Mouse (Mus musculus): ENCODE results near the gene Olfr628.
"Not testable (repeated sequence)": the region's sequence is repeated elsewhere in the genome, so short reads cannot be mapped to it uniquely, and the experiment has no call there.

Gene Olfr628

DNA sequence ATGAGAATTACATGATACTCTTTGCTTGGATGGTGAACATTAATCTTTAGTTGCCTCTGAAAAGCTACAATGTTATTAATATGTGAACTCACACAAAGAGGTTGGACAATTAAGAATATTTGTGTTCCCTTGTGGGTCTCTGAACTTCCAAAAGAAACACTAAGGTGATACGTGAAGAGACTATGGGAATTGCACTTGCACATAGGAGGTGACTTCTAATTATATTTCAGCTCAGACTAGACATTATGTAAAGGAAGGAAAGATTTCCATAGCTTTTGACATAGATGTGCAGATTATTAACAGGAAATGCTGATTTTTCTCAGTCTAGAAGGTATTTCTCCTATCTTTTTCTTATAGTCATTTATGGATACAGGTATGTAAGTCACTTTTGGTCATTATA lies at the start of gene Olfr628:
Gene Olfr628, plus strand, starts transcription at position 301 of the 400 bp plus-strand sequence.
- no peak for DNase-seq (ENCODE audit: low spot score in 2 of 2)

DNA sequence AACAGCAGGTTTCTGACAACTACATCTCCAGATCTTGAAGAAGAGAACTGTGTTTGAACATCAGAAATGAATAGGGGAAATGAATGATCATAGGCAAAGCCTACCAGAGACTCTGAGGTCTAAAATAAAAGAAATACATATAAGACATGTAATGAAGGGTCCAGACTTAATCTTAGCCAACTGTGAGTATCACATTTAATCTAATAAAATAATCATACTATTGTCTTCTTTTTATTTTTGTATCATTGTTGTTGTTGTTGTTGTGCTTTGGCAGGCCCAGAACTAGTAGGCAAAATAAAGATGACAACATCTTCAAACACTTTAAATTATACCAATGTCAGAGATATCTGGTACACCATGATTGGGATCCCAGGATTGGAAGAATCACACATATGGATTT lies 47.8 kb upstream of the Olfr628 start, which contains the start of gene Olfr625-ps1:
Gene Olfr625-ps1, plus strand, starts transcription at position 301 of the 400 bp plus-strand sequence.
- no peak for DNase-seq (ENCODE audit: low spot score in 2 of 2)

DNA sequence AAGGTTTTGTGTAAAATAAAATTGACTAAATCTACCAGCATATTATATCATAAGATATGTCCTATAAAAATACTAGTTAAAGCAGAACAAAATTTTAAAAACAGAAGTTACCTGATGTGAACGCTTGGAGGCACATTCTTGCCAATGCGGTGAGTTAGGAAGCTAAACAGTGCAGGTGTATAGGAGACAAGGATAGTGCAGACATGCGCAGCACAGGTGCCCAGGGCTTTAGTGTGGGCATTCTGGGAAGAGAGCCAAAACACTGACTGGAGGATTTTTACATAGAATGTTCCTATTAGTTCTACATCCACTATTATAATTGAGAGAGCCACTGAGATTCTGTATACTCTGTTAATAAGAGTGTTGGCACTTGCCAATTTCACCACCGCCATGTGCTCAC lies 30.7 kb upstream of the Olfr628 start:
- no peak for DNase-seq (ENCODE audit: low spot score in 2 of 2)

DNA sequence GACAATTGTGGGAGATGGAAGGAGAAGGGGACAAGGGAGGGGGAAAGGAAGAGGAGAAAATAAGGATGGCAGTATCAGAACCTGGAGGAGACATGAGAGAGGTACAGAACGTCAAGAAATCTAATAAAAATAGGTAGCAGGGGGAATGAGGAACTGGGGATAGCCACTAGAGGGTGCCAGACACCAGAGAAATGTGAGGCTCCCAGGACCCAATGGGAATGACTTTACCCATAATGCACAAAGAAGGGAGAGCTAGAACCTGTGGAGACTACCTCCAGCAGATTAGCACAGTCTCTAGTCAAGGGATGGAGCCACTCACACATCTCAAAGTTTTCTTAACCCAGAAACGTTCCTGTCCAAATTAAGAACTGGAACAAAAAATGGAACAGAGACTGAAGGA lies 18.1 kb upstream of the Olfr628 start:
- DNase-seq (ENCODE audit: low spot score in 2 of 2): peak in 1 of 2 experiments; percentile 41

DNA sequence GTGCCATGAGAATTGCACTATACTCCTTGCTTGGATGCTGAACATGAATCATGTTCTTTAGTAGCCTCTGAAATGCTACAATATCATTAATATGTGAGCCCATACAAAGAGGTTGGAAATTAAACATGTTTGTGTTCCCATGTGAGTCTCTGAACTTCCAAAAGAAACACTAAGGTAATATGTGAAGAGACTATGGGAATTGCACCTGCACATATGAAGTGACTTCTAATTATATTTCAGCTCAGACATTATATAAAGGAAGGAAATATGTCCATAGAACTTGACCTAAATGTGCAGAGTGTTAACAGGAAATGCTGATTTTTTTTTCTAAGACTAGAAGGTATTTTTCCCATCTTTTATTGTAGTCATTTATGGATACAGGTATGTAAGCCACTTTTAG lies 15.8 kb upstream of the Olfr628 start, which contains the start of gene Olfr243:
Gene Olfr243, plus strand, starts transcription at position 301 of the 400 bp plus-strand sequence.
- no peak for DNase-seq (ENCODE audit: low spot score in 2 of 2)

DNA sequence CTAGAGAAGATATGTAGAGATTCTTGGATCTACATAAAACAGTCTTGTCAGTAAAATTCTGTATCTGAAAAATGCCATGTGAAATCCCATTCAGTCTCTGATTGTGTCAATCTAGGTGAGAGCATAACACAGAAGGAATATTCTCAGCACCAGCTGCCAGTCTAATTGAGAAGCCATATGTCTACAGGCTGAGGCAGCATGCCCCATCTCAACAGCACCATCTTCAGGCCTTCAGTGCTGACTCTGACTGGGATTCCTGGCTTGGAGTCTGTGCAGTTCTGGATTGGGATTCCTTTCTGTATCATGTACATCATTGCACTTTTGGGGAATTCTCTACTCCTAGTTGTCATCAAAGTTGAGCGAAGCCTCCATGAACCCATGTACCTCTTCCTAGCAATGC lies 13.8 kb upstream of the Olfr628 start:
- not testable (repeated sequence) for DNase-seq (ENCODE audit: low spot score in 2 of 2)

DNA sequence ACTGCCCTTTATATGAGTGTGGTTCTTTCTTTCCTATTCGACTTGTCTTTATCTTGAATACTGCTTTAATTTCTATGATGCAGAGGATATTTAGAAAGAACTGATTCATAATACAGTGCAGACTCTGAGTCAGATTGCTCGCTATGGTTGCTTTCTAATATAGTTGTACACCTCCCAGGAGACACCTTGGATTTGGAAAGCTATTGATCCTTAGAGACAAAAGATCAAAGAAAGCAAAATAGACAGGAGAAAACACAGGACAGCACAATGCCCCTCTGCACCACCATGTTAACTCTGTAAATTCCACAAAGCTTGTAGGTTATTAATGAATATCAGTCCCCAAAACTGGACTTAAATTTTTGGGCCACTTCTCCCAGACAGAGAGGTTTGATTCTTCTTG lies 14.7 kb downstream of the Olfr628 start, which contains the start of gene Olfr629:
Gene Olfr629, minus strand, starts transcription at position 101 of the 400 bp plus-strand sequence.
- no peak for DNase-seq (ENCODE audit: low spot score in 2 of 2)

DNA sequence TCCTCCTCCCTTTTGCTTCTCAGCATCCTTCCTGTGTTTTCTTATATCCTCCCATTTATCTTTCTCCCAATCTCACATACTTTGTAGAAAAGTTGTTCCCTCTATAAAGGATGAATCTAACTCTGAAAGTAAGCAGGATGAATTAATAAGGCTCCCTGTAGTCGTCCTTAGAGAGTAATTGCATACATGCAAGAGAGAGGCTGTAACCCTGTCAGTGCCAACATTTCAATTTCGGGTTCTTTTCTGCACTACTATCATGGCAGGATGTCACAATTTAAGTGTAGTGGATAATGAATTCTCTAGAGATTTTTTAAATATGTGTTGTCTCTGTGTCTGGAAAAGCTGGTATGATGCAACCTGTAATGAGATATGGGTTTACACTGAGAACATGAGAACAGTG lies 27.1 kb downstream of the Olfr628 start, which contains the start of gene Olfr630:
Gene Olfr630, minus strand, starts transcription at position 101 of the 400 bp plus-strand sequence.
- no peak for DNase-seq (ENCODE audit: low spot score in 2 of 2)

DNA sequence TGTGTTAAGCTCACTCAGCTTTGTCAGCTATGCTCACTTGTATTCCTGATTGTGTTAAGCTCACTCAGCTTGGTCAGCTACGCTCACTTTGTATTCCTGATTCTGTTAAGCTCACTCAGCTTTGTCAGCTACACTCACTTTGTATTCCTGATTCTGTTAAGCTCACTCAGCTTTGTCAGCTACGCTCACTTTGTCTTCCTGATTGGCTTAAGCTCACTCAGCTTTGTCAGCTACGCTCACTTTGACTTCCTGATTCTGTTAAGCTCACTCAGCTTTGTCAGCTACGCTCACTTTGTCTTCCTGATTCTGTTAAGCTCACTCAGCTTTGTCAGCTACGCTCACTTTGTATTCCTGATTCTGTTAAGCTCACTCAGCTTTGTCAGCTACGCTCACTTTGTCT lies 32.0 kb downstream of the Olfr628 start:
- DNase-seq (ENCODE audit: low spot score in 2 of 2): not testable (repeated sequence)

DNA sequence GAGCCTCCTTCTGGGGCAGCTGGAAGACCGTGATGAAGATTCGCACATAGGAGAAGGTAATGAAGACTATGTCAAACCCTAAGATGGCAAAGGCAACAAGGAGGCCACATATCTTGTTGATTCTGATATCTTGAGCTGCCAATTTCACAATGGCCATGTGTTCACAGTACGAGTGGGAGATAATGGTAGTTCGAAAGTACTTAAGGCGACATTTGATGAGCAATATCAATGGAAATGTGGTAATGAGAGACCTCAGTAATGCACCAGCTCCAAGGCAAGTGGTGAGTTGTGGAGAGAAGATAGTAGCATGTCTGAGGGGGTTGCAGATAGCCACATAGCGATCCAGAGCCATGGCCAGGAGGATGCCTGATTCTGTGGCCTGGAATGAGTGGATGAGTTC lies 37.5 kb downstream of the Olfr628 start:
- not testable (repeated sequence) for DNase-seq (ENCODE audit: low spot score in 2 of 2)

DNA sequence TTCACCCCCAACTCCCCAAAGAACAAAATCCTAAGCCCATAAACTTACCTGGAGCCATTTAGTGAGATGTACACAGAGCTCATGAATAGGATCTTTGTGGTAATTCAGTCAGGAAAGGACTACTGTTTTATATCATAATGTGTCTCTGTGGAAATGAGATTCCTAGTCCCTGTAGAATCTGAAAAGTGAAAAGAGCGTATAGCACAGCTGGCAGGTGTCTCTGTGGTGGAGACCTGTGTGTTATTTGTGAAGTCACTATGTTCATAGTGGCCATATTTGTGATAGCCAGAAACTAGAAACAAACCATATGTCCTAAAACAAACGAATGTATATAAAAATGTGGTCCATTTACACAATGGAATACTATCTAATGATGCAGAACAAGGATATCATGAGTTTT lies 41.3 kb downstream of the Olfr628 start, which contains the start of gene Olfr69:
Gene Olfr69, minus strand, starts transcription at position 101 of the 400 bp plus-strand sequence.
- no peak for DNase-seq (ENCODE audit: low spot score in 2 of 2)

DNA sequence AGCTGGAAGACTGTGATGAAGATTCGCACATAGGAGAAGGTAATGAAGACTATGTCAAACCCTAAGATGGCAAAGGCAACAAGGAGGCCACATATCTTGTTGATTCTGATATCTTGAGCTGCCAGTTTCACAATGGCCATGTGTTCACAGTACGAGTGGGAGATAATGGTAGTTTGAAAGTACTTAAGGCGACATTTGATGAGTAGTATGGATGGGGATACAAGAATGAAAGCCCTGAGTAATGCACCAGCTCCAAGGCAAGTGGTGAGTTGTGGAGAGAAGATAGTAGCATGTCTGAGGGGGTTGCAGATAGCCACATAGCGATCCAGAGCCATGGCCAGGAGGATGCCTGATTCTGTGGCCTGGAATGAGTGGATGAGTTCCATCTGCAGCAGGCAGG lies 47.5 kb downstream of the Olfr628 start:
- not testable (repeated sequence) for DNase-seq (ENCODE audit: low spot score in 2 of 2)

DNA sequence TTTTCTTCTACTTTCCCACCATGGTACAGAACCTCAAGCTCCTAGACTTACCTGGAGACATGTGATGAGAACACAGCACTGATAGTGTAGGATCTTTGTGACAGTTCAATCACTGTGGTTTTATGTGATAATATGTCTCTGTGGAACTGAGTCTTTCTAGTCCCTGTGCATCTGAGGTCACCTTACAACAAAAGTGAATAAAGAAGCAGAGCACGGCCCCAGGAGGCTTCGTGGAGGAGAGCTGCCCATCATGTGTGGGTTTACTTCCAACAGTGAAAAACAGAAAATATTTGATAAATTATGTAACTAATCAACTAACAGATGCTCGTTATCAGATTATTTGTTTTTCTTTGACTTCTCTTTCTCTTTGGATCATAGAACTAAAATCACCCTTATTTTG lies 49.4 kb downstream of the Olfr628 start, which contains the start of gene Olfr68:
Gene Olfr68, minus strand, starts transcription at position 101 of the 400 bp plus-strand sequence.
- DNase-seq (ENCODE audit: low spot score in 2 of 2): no peak

Measured in spleen, postnatal 10 days (tissue).